Mouse (Mus musculus) thymus, adult 18-20 months (tissue): Measurements from ENCODE around the gene Spaca1.
"Not testable (repeated sequence)": the region's sequence is repeated elsewhere in the genome, so short reads cannot be mapped to it uniquely, and the experiment has no call there.

Experiments used
- DNase-seq, 2 experiments: peaks; one replicate each; pipeline ENCODE4 v3.0.0; 2022; ENCODE audit warnings: mixed read lengths in 2 of 2

The Spaca1 gene

GRCm38 (mm10) chr4:34049571-34050255, at the start of gene Spaca1:
Gene Spaca1, minus strand, starts transcription at chr4:34050191.
- DNase-seq, result peak in 1 of 2 experiments; percentile 3

- not testable (repeated sequence) for DNase-seq
These were observed 37.3 kb upstream of the Spaca1 start for GRCm38 (mm10) chr4:34087286-34087685.

GRCm38 (mm10) chr4:34081064-34081463, 31.1 kb upstream of the Spaca1 start:
- no peak for DNase-seq

GRCm38 (mm10) chr4:34069002-34069401, 19.0 kb upstream of the Spaca1 start:
- DNase-seq, result no peak

- no peak for DNase-seq
These were observed 8.3 kb upstream of the Spaca1 start for GRCm38 (mm10) chr4:34058320-34058719.

- DNase-seq, result no peak
These were observed 23.2 kb downstream of the Spaca1 start for GRCm38 (mm10) chr4:34026771-34027170.

GRCm38 (mm10) chr4:34021456-34021855, 28.5 kb downstream of the Spaca1 start:
- DNase-seq, result no peak

GRCm38 (mm10) chr4:33996382-33996781, 53.6 kb downstream of the Spaca1 start:
- DNase-seq, result no peak

- DNase-seq, result no peak
These were observed 57.3 kb downstream of the Spaca1 start for GRCm38 (mm10) chr4:33992687-33993086.

- DNase-seq, result no peak
These were observed 61.4 kb downstream of the Spaca1 start for GRCm38 (mm10) chr4:33988466-33989089.
